Mouse (Mus musculus) CD4-positive, CD25-positive, alpha-beta regulatory T cell, adult 4 months (primary cell): Measurements from ENCODE around the gene Rnf113a2. TPM values are rescaled to one million over a fixed set of nuclear protein-coding genes. Genes with fewer than 3 reads are reported as not detected.

Experiments used
- ATAC-seq: one replicate; pipeline ENCODE4 v1.8.0; 2017
- polyA plus RNA-seq, 2 experiments: library from polyadenylated mRNA; unstranded; fragments of 100-300 nt; shearing (Covaris generic); gene quantifications; one replicate each; pipeline ENCODE4 v1.2.1; 2017

Rnf113a2 gene
- polyA plus RNA-seq, 2 experiments from 2014 or later, result 31.9 to 40.6 TPM

DNA sequence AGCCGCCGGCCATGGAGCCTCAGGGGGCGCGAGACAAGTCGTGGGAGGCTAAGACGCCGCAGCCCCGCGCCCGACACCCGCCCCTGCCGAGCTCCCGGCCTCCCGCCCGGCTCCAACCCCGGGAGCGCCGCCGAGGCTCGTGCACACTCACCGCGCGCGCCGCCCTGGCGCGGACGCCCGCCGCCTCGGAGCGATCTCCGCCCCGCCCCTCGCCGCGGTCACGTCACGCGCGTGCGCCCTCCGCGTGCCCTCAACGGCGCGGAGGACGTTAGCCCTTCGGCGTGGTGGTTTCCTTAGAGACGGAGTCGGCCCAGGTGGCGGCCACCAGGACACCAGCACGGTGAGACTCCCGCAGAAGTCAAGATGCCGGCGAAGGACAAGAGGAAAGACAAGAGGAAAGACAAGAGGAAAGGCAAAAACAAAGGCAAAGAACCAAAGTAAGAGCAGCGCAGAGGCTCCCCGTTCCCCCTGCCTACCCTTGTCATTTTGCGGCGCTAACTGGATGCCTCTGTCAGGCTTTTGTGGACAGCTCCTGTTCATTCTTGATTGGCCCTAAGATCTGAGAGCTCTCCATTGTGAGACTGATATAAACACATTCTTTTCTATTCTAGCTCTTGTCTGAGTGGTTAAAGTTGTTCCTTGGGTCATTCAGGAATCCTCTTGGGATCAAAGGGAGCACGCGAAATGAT lies 8.0 kb upstream of the Rnf113a2 start, which contains the start of the genes Entpd5 and Bbof1:
Gene Entpd5 (minus strand): TSS at position 211 of the 689 bp plus-strand sequence.
Gene Bbof1 (plus strand): TSS at position 253 of the 689 bp plus-strand sequence.
- peak; percentile 78 for ATAC-seq

DNA sequence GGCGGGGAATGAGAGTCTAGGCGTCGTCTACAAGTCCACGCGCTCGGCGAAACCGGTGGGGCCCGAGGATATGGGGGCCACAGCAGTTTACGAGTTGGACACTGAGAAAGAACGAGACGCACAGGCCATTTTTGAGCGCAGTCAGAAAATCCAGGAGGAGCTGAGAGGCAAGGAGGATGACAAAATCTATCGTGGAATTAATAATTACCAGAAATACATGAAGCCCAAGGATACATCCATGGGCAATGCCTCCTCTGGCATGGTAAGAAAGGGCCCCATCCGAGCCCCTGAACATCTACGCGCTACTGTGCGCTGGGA lies 568 bp downstream of the Rnf113a2 start:
- no peak for ATAC-seq

DNA sequence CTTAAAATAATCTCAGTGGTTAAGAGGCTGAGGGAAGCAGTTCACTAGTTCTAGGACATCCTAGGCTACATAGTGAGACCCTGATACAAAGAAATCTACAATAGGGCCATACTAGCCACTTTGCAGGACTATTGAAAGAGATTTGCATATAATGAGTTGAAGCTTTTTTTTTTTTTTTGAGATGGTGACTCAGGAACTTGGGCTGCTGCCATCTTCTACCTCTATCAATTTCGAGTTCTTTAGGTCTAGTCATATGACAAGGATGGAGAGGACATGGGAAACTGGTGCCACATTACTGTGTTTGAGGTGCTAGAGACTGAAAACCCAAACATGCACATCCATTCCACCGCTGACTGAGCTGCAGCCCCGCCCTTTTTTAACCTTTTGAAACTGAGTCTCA lies 7.0 kb downstream of the Rnf113a2 start:
- ATAC-seq, result no peak

DNA sequence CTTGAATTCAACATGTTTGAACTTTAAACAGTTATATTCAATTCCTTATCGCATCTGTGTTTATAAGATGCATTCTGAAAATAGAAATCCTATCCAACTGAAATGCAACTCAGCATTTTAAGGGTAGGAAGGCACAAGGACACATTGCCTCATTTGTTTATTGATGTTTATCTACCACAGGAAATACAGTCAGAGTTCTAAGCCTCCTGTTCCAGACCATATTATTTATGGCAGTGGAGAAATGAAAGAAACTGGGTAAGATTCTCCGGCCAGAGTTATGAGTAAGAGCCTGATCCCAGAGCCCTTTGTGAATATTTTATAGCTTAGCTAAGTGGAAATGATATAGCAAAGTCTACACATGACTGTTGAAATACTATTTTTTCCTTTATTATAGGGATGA lies 12.8 kb downstream of the Rnf113a2 start:
- ATAC-seq, result no peak

DNA sequence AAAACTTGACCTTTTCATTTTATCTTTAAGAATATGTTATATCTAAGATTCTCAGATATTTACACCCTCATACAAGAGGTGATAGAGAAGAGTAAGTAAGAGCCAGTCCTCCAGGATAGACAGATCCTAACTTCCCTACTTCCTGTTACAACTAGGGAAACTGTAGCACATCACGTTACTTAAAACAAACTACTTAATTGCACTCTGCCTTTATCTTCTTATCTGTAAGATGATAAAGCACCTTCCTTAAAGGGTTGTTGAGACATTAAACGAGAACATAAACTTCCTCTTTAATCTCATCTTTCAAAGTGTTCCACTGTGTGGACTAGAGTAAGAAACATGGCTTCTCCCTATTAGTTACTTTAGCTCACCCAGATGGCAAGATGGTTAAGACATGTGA lies 21.7 kb downstream of the Rnf113a2 start:
- ATAC-seq, result no peak

DNA sequence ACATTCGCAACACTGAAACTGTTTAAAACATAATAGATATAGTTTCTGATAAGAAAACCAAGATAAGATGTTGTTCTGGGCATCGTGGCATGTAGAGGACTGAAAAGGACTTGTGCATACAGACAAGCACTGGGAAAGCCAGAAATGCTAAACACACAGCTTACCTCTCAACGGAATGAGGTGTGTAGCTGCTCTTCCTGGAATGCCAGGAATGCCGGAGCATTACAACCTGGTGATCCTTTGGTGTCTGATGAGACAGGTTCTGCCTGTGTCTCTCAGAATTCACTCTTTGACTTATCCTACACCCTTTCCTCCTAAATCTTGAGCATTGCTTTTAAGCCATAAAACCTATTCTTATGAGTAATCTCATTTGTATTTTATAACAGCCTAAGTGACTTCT lies 25.5 kb downstream of the Rnf113a2 start:
- ATAC-seq, result no peak

DNA sequence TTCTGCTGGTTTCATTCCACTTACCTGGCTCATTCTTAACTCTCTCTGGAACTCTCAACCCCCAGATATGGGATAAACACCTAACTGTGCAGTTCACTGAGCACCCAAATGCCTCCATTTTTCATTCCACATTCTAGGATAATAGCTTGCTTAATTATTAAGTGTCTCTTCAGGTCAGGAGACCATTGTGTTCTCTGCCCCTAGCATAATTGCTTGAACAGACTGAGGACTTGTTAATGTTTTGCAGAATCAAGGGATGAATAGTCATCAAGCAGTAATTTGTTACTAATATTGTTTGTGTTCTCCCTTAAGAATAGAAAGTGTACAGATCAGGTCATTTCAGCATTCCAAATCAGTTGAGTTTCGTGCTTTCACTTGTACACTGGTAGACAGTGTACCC lies 30.4 kb downstream of the Rnf113a2 start:
- no peak for ATAC-seq

DNA sequence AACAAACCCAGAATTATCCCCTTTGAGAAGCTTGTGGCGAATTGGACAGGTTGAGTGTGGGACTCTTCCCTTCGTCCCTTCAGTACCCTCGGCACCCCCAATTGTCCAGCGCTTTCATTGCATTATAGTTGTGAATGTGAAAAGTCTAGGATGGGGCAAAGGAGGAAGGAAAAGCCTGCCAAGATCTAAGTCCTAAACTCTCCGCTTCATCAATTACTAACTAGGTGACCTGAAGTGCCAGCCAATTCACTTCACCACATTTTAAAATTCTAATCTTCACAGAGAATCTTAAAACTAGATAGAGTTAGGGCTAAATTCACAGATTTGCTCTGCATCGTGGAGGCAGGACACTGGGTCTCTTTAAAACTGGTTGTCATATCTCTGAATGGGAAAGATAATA lies 31.2 kb downstream of the Rnf113a2 start:
- ATAC-seq, result no peak

DNA sequence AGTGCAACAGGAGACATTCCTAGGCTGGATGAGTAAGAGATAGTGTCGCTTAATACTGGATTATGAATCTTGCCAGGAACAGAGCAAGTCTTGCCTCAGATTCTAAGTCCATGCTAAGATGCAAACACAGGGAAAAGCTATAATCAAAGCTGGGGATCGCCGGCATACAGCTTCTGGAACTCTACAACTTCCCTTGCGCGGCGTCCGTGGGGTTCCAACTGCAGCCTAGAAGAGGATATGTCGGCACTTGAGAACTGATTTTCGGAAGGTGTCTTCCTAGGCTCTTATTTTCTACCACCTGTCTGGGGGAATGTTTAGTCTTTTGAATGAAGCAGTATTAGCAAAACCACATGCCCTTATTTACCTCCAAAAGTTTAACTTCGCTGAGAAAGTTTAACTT lies 32.9 kb downstream of the Rnf113a2 start:
- ATAC-seq, result no peak

DNA sequence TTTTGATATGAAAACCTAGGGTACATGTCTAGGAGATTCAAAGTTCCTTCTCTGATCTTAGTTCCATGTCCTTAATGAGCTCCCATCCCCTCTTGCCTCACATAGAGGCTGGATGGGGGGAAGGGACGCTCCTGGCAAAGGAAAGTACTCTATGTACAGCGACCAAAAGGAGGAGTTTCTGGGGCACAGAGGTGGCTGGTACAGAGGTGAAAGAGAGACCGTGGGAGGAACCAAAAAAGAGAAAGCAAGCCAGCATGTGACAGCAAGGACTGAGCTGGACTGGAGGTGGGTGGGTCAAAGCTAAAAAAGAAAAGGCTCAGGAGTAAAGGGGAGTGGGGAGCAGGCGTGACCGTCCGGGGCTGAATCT lies 33.3 kb downstream of the Rnf113a2 start:
- peak; percentile 4 for ATAC-seq

DNA sequence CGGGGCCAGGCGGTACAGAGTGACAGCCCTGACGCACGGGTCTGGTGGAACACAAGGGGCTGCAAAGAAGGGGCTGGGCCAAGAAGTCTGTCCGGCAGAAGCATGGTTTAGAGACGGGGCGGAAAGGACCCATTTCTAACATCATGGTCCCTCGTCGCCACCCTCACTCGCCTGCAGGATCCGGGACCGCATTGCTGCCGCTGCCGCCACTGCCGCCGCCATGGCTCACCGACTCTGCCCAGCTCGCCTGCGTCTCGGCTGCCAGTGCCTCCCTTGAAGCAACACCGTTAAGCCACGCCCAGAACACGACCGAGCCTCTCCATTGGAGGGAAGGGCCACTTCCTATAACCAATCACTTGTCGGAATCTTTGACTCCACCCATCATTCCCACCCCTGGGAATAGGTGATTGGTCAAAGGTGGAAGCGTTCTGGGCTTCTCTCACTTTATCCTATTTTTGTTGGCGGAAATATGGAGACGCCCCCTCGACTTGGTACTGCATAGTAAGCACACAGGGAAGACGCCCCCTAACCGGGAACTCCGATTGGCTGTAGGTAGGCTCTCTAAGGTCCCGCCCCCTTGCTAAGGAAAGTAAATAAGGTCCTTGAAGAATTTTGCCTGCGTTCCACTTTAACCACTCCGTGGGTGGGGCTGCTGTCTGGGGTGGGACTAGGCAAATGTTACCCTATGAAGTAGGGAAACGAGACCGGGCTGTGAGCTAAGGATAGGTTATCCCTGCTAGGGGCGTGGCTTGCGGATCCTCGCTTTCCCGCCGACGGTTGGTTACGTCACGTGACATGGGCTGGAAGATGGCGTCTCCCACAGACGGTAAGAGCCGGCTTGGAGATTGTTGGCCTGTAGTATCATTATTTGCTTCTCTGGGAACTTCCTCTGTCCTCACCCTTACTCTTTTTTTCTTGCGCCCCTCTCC lies 34.0 kb downstream of the Rnf113a2 start, which contains the start of the genes Aldh6a1 and Lin52:
Gene Aldh6a1 (minus strand): TSS at position 287 of the 929 bp plus-strand sequence.
Gene Lin52 (plus strand): TSS at position 705 of the 929 bp plus-strand sequence.
- peak; percentile 93 for ATAC-seq

DNA sequence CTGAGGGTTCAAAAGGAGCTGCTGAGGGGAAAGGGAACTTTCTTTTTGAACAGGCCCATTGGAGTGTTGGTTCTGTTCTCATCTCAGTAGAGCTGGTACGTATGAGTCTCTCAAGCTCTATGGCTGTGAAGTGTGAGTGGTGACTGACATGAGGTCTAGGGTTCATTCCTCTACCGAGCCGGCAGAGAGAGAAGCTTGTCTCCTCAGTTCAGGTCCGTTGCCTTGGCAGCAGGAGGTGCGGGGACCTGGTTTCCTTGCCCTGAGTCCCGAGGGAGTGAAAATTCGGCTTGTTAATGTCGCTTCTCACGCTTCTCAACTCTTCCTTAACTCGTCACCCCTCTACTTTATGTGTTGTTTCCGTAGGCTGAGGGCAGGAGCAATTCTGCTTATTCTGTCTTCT lies 34.8 kb downstream of the Rnf113a2 start:
- ATAC-seq, result no peak

DNA sequence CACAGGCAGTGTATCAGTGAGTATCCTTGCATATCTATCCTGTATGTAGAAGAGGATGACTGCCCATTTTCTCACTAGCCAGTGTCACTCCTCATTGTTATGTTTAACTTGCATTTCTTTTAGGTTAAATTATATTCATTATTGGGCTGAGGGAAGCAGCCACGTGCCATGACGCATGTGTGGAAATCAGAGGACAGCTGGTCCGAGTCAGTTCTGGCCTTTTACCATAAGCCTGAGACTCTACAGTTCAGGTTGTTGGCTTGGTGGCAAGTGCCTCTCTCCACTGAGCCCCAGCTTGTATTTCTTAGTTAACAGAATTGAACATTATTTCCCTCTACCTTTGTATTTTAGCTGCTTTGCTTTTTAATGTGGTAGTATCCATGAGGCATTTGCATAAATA lies 39.9 kb downstream of the Rnf113a2 start:
- ATAC-seq, result no peak

DNA sequence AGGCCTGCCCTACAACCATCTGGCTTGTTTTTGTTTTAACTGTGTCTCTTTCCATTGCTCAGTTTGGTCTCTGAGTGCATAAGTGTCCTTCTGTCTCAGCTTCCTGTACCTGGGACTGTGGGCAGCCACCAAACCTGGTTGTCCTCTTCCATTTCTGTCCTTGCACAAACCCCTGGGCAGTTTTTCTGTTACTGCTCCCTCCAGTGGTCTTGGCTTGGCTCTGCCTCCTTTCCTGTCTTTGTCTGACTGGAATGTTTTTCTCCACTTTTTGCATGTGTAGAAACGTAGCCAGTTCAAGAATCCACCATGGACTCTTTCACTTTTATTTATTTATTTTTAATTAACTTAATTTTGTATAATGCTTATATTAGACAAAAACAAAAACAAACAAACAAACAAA lies 42.8 kb downstream of the Rnf113a2 start:
- no peak for ATAC-seq

DNA sequence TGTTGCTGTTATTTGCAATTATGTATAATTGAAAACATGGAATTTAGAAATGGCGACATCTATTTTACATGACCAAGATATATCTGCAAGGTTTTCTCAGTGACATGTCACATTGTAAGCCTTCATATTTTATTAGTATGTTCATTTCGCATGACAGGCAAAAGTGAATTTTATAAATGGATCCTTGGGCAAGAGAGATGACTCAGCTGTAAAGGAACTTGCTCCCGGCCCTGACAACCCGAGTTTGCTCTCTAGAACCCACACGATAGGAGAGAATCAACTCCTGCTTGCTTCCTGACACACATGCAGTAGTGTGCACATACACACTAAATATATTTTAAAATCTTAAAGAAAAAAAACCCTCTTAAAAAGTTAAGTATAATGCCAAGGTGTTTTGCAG lies 44.4 kb downstream of the Rnf113a2 start:
- no peak for ATAC-seq

DNA sequence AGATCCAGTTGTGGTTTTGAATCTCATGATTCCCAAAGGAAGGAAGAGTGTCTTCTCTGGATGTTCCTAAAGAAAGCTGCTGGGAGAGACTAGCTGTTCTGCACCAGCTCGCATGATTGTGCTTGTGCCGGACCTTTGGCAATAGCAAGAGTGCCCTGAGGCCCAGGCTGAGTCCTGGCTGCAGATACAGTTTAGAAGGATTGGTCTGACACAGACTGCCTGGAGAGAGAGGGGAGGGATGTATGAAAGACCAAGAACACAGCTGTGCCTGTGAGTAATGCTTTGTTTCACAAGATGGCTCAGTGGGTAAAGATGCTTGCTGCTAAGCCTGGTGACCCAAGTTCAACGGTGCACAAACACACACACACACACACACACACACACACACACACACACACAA lies 45.9 kb downstream of the Rnf113a2 start:
- no peak for ATAC-seq

Other genes with a start within 250 kb of the Rnf113a2 start
- 1 to 10 TPM; 7.3 to 8.2 TPM for gene Elmsan1, start 198.3 kb upstream of the Rnf113a2 start, polyA plus RNA-seq
- 10 to 100 TPM; 50.3 to 52.9 TPM for gene Ptgr2, start 132.0 kb upstream of the Rnf113a2 start, polyA plus RNA-seq
- gene Zfp410, start 100.3 kb upstream of the Rnf113a2 start, polyA plus RNA-seq, result 10 to 100 TPM; 44.8 to 69.0 TPM
- 10 to 100 TPM; 22.6 to 27.8 TPM for gene Coq6, start 55.5 kb upstream of the Rnf113a2 start, polyA plus RNA-seq
- gene Fam161b, start 55.4 kb upstream of the Rnf113a2 start, polyA plus RNA-seq, result under 1 TPM; 0.50 to 0.58 TPM
- 10 to 100 TPM; 19.5 to 36.7 TPM for gene Entpd5, start 8.2 kb upstream of the Rnf113a2 start, polyA plus RNA-seq
- under 1 TPM; 0.77 to 0.86 TPM for gene Bbof1, start 8.1 kb upstream of the Rnf113a2 start, polyA plus RNA-seq
- gene Aldh6a1, start 33.8 kb downstream of the Rnf113a2 start, polyA plus RNA-seq, result 10 to 100 TPM; 13.9 to 15.6 TPM
- 10 to 100 TPM; 20.9 to 29.3 TPM for gene Lin52, start 34.2 kb downstream of the Rnf113a2 start, polyA plus RNA-seq
- not detected for gene Vsx2, start 152.6 kb downstream of the Rnf113a2 start, polyA plus RNA-seq
- 10 to 100 TPM; 11.4 to 25.4 TPM for gene Abcd4, start 200.2 kb downstream of the Rnf113a2 start, polyA plus RNA-seq
- gene Vrtn, start 223.8 kb downstream of the Rnf113a2 start, polyA plus RNA-seq, result not detected